Mouse (Mus musculus) brain, embryonic 14.5 days (tissue): ENCODE measurements around the gene Pam.

ENCODE experiments used
- CTCF ChIP-seq: fragments of 200-500 bp; IDR thresholded peaks from 2 replicates; pipeline ENCODE4 v1.5.1; 2012; ENCODE audit warnings: inconsistent platforms, mild to moderate bottlenecking, moderate library complexity, borderline replicate concordance; ENCODE audit not compliant: insufficient read depth, insufficient read length; ENCODE audit errors: extremely low read depth
- POLR2A ChIP-seq: fragments of 200-500 bp; IDR thresholded peaks from 2 replicates; pipeline ENCODE4 v1.6.1; 2012; ENCODE audit warnings: mild to moderate bottlenecking, inconsistent platforms, borderline replicate concordance; ENCODE audit not compliant: poor library complexity, insufficient read depth, insufficient read length, severe bottlenecking; ENCODE audit errors: extremely low read depth

GRCm38 (mm10) chr1:98094811-98095245, 618 bp downstream of the Pam start:
- TF ChIP-seq CTCF: no peak
- no peak for TF ChIP-seq POLR2A
